Mouse (Mus musculus) ES-Bruce4 (cell line): ENCODE data around the gene Aff3.

Experiments
- CTCF ChIP-seq: IDR thresholded peaks from one replicate; pipeline ENCODE4 v1.8.1; 2011; ENCODE audit warnings: low read depth, low read length
- EP300 ChIP-seq: IDR thresholded peaks from 2 replicates; pipeline ENCODE4 v1.6.1; 2011; ENCODE audit warnings: low read depth, low read length; ENCODE audit not compliant: insufficient read depth
- POLR2A ChIP-seq: IDR thresholded peaks from one replicate; pipeline ENCODE4 v1.8.1; 2011; ENCODE audit warnings: low read length; ENCODE audit not compliant: insufficient read depth

DNA sequence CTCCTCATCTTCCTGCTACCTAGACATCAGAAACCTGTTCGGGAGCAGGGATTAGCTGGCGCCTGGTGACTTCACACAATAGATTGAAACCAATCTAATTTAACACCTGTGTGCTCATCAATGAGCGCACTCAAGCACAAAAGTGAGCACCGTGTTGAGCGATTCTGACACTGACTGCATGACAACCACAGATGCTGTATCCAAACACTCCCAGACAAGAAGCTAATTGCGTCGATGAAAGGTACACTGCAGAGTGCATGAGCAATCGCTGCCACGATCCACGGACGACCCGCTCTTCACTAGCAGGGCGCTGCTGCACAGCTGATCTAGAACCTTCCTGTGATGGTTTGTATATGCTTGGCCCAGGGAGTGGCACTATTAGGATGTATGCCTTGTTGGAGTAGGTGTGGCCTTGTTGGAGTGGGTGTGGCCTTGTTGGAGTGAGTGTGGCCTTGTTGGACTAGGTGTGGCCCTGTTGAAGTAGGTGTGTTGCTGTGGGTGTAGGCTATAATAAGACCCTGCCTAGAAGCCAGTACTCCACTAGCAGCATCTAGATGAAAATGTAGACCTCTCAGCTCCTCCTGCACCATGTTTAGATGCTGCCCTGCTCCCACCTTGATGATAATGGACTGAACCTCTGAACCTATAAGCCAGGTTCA, 161.2 kb downstream of the Aff3 start:
- TF ChIP-seq CTCF = no peak
- TF ChIP-seq POLR2A = no peak
- no peak for TF ChIP-seq EP300
